Mouse (Mus musculus) neural tube, embryonic 13.5 days (tissue): ENCODE data around the gene Arhgap20. TPM values are rescaled to one million over a fixed set of nuclear protein-coding genes. Genes with fewer than 3 reads are reported as not detected.

Experiments used
- ATAC-seq: fragments of 200-750 bp; cut with Nextera tagmentation; 2 replicates; pipeline ENCODE4 v1.8.0; 2017; ENCODE audit warnings: low read depth, mild to moderate bottlenecking, moderate TSS enrichment, moderate library complexity
- H3K27ac ChIP-seq: fragments of 300-500 bp; sonication (generic); replicated peaks from 2 replicates; pipeline ENCODE4 v1.5.1; 2015; ENCODE audit warnings: moderate library complexity, mild to moderate bottlenecking, inconsistent platforms
- H3K27me3 ChIP-seq: fragments of 300-500 bp; sonication (generic); 2 replicates; pipeline ENCODE4 v1.6.1; 2015; ENCODE audit warnings: mild to moderate bottlenecking, inconsistent platforms
- H3K36me3 ChIP-seq: fragments of 300-500 bp; sonication (generic); 2 replicates; pipeline ENCODE4 v1.6.1; 2015; ENCODE audit warnings: mild to moderate bottlenecking, inconsistent platforms
- H3K4me1 ChIP-seq: fragments of 300-500 bp; sonication (generic); replicated peaks from 2 replicates; pipeline ENCODE4 v1.6.1; 2015; ENCODE audit warnings: inconsistent platforms
- H3K4me2 ChIP-seq: fragments of 300-500 bp; sonication (generic); 2 replicates; pipeline ENCODE4 v1.6.1; 2015; ENCODE audit warnings: inconsistent platforms, mild to moderate bottlenecking, moderate library complexity
- H3K4me3 ChIP-seq: fragments of 300-500 bp; sonication (generic); 2 replicates; pipeline ENCODE4 v1.5.1; 2015; ENCODE audit warnings: mild to moderate bottlenecking, inconsistent platforms
- H3K9ac ChIP-seq: fragments of 300-500 bp; sonication (generic); 2 replicates; pipeline ENCODE4 v1.6.1; 2015; ENCODE audit warnings: moderate library complexity, mild to moderate bottlenecking, inconsistent platforms
- H3K9me3 ChIP-seq: fragments of 300-500 bp; sonication (generic); 2 replicates; pipeline ENCODE4 v1.6.1; 2016; ENCODE audit warnings: inconsistent platforms
- WGBS: fragments of 180-500 bp; shearing (Covaris S2); methylation state at CpG from one replicate; pipeline ENCODE4 v1.1.7; 2015; 5-methylcytosine and 5-hydroxymethylcytosine counted together
- polyA plus RNA-seq: library from polyadenylated mRNA; unstranded; fragments of >200 nt; fragmentation: Nextera tagmentation; extraction: Ambion mirVana; gene quantifications from 2 replicates; pipeline ENCODE4 v1.2.1, GENCODE M21; 2015

Gene Arhgap20
- 20.9 and 22.4 TPM in 2 replicates for polyA plus RNA-seq

GRCm38 (mm10) chr9:51764921-51765416 lies at the start of gene Arhgap20:
Arhgap20 (plus strand) TSS chr9:51765337.
- H3K4me1 ChIP-seq, result peaks cover 21% of the 10 kb centered on the region
- WGBS, result under 1% methylated on average over 60 of the region's 77 CpGs
- peaks cover 10% of the 10 kb centered on the region; the same call in 1 of the 2 replicates for H3K27me3 ChIP-seq
- H3K36me3 ChIP-seq, result no peaks in the 10 kb centered on the region
- ATAC-seq, result peak; percentile 96
- peak within 1 kb of the TSS; percentile 58 for H3K4me3 ChIP-seq
- peak within 1 kb of the TSS; percentile 88 for H3K27ac ChIP-seq
- no peaks in the 10 kb centered on the region for H3K9me3 ChIP-seq
- H3K9ac ChIP-seq, result peak within 1 kb of the TSS; percentile 92
- peak within 1 kb of the TSS; percentile 68 for H3K4me2 ChIP-seq

- no peaks in the 10 kb centered on the region for H3K36me3 ChIP-seq
- no peaks in the 10 kb centered on the region for H3K4me1 ChIP-seq
- no peak for ATAC-seq
- no peak overlapping the region for H3K4me2 ChIP-seq
- no peaks in the 10 kb centered on the region for H3K9me3 ChIP-seq
- WGBS, result 95% methylated on average over 3 of the region's 3 CpGs
- no peak overlapping the region for H3K9ac ChIP-seq
- no peaks in the 10 kb centered on the region for H3K27me3 ChIP-seq
- H3K27ac ChIP-seq, result no peak overlapping the region
- H3K4me3 ChIP-seq, result no peak overlapping the region
Measured at GRCm38 (mm10) chr9:51718793-51719192, 46.3 kb upstream of the Arhgap20 start.

DNA sequence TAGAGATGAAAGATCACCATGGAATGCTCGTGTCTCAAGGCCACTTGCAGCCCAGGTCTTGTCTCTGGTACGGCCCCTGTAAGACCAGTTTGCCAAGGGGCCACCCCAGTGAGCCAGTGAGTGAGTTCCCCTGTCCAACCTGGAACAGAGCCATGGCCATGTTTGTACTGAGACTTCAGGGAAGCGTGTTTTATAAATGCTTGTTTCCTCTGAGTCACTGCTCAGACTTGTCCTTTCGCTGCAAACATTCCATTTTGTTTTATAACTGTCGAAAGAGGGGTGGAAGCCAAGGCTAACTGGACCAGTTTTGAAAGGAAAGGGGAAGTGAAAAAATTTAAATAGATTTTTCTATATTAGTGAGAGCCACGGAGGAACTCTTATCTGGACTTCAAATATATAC lies 37.2 kb upstream of the Arhgap20 start:
- H3K9me3 ChIP-seq, result no peaks in the 10 kb centered on the region
- no peak overlapping the region for H3K27ac ChIP-seq
- no peak for ATAC-seq
- H3K4me1 ChIP-seq, result no peaks in the 10 kb centered on the region
- no peaks in the 10 kb centered on the region for H3K36me3 ChIP-seq
- H3K4me3 ChIP-seq, result no peak overlapping the region
- WGBS, result 59% methylated on average over 6 of the region's 6 CpGs
- no peaks in the 10 kb centered on the region for H3K27me3 ChIP-seq
- H3K9ac ChIP-seq, result no peak overlapping the region
- H3K4me2 ChIP-seq, result no peak overlapping the region

- Histone ChIP-seq H3K36me3 (no peaks in the 10 kb centered on the region), H3K4me1 (peaks cover 27% of the 10 kb centered on the region), H3K4me3 (no peak overlapping the region), H3K27ac (peak overlapping the region; percentile 76), H3K4me2 (0 out of 2 replicates have a peak overlapping the region, but pooled peaks have one; percentile 10), H3K9me3 (no peaks in the 10 kb centered on the region), H3K27me3 (no peaks in the 10 kb centered on the region), H3K9ac (0 out of 2 replicates have a peak overlapping the region, but pooled peaks have one; percentile 26)
- peak; percentile 74; the same call in 1 of the 2 replicates for ATAC-seq
- 29% methylated on average over 9 of the region's 9 CpGs for WGBS
Measured at GRCm38 (mm10) chr9:51735180-51736034, 29.7 kb upstream of the Arhgap20 start.

GRCm38 (mm10) chr9:51736750-51737368 lies 28.3 kb upstream of the Arhgap20 start:
- Histone ChIP-seq H3K4me1 (peaks cover 27% of the 10 kb centered on the region), H3K4me2 (no peak overlapping the region), H3K9me3 (no peaks in the 10 kb centered on the region), H3K27me3 (no peaks in the 10 kb centered on the region), H3K36me3 (no peaks in the 10 kb centered on the region), H3K27ac (no peak overlapping the region; the same call in 1 of the 2 replicates), H3K9ac (no peak overlapping the region), H3K4me3 (no peak overlapping the region)
- WGBS, result 52% methylated on average over 5 of the region's 5 CpGs
- peak; percentile 32 for ATAC-seq

DNA sequence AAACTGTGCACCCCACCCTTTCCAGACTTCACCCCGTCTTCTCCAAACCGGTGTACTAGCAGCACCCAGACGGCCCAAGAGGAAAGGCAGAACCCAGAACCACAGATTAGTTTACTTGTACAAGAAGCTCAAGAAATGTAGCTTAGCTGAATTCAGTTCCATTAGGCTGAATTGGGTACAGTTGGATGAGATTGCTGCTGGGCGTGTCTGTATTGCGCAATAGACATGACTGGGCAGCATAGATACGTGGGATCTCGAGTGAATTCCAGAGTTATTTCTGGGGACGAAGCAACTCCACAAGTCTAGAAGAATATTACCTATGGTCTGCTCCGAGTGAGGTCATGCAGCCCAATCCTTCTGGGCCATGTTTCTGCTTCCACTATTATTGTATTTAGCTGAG lies 26.8 kb upstream of the Arhgap20 start:
- WGBS, result 92% methylated on average over 9 of the region's 9 CpGs
- no peaks in the 10 kb centered on the region for H3K36me3 ChIP-seq
- H3K4me1 ChIP-seq, result peaks cover 27% of the 10 kb centered on the region
- no peak overlapping the region for H3K4me2 ChIP-seq
- no peak overlapping the region for H3K9ac ChIP-seq
- no peaks in the 10 kb centered on the region for H3K9me3 ChIP-seq
- H3K4me3 ChIP-seq, result no peak overlapping the region
- ATAC-seq, result no peak
- no peak overlapping the region for H3K27ac ChIP-seq
- H3K27me3 ChIP-seq, result no peaks in the 10 kb centered on the region

GRCm38 (mm10) chr9:51739826-51740225 lies 25.3 kb upstream of the Arhgap20 start:
- Histone ChIP-seq H3K9ac (no peak overlapping the region), H3K27me3 (no peaks in the 10 kb centered on the region), H3K9me3 (no peaks in the 10 kb centered on the region), H3K36me3 (no peaks in the 10 kb centered on the region), H3K4me1 (peaks cover 24% of the 10 kb centered on the region), H3K4me2 (no peak overlapping the region), H3K27ac (no peak overlapping the region), H3K4me3 (no peak overlapping the region)
- 87% methylated on average over 4 of the region's 4 CpGs for WGBS
- no peak for ATAC-seq

- no peaks in the 10 kb centered on the region for H3K27me3 ChIP-seq
Measured at GRCm38 (mm10) chr9:51750144-51750543, 15.0 kb upstream of the Arhgap20 start.

DNA sequence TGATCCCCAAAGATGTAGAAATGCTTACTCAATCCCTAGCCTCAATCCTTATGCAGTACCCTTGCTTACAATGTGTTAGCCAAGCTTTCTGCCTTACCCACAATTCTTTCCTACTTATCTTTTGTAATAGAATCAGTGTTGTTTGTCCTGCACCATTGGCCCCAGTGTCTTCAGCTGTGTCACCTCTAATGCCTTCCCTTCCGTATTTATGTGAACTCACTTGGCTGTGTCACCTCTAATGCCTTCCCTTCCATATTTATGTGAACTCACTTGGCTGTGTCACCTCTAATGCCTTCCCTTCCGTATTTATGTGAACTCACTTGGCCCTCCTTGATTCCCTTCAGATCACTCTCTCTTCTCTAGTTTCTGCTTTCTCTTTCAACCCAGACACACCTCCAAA lies 4.1 kb upstream of the Arhgap20 start:
- H3K27me3 ChIP-seq, result peaks cover 10% of the 10 kb centered on the region; the same call in 1 of the 2 replicates
- H3K36me3 ChIP-seq, result no peaks in the 10 kb centered on the region
- no peak overlapping the region for H3K9ac ChIP-seq
- 72% methylated on average over 2 of the region's 2 CpGs for WGBS
- no peaks in the 10 kb centered on the region for H3K9me3 ChIP-seq
- H3K4me3 ChIP-seq, result no peak overlapping the region
- ATAC-seq, result no peak
- H3K27ac ChIP-seq, result no peak overlapping the region
- peaks cover 6% of the 10 kb centered on the region; the same call in 1 of the 2 replicates for H3K4me1 ChIP-seq
- H3K4me2 ChIP-seq, result no peak overlapping the region

More at GRCm38 (mm10) chr9:51750144-51750543, 15.0 kb upstream of the Arhgap20 start:
- WGBS, result 86% methylated on average over 4 of the region's 4 CpGs
- Histone ChIP-seq H3K27ac (no peak overlapping the region), H3K9me3 (no peaks in the 10 kb centered on the region), H3K4me1 (no peaks in the 10 kb centered on the region), H3K4me3 (no peak overlapping the region), H3K4me2 (no peak overlapping the region), H3K9ac (no peak overlapping the region), H3K36me3 (no peaks in the 10 kb centered on the region)
- no peak for ATAC-seq

DNA sequence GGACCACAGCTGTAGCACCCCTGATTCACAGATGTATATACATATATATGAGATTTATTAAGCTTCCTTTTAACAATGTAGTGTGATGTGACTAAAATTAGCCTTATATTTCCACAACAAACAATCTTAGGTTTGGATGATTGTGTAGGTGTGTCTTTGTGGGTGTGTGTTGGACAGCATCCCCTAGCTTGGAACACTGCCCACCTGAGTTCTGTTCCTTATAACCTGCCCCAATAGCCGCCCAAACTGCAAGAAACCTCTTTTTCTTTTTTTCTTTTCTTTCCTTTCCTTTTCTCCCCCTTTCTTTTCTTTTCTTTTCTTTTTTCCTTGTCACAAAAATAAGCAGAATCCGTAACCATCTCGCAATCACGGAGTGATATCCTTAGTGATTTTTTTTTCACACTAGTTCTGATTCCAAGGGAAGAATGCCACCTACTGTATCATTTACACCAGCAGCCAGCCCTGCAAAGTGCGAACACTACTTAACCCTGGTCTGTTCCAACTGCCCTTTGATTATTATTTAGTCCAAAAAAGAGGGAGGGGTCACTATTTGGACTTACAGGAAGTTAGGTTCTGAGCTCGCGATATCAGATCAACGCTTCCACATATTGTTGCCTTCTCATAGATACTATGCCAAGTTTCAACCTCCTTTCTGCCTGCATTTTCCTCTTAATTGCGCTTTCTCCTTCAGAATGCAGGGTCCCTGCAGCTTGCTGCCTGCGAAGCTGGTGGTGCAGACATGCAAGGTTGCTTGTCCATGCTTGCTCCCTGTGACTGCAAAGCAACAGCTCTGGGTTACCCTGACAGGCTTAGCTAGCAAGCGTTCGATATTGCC lies 879 bp upstream of the Arhgap20 start:
- peak overlapping the region; percentile 68 for H3K4me2 ChIP-seq
- 4% methylated on average over 12 of the region's 12 CpGs for WGBS
- peak overlapping the region; percentile 58 for H3K4me3 ChIP-seq
- peaks cover 21% of the 10 kb centered on the region for H3K4me1 ChIP-seq
- H3K27ac ChIP-seq, result peak overlapping the region; percentile 88
- H3K9ac ChIP-seq, result peak overlapping the region; percentile 92
- peak; percentile 61 for ATAC-seq
- H3K27me3 ChIP-seq, result peaks cover 10% of the 10 kb centered on the region; the same call in 1 of the 2 replicates
- H3K9me3 ChIP-seq, result no peaks in the 10 kb centered on the region
- H3K36me3 ChIP-seq, result no peaks in the 10 kb centered on the region

DNA sequence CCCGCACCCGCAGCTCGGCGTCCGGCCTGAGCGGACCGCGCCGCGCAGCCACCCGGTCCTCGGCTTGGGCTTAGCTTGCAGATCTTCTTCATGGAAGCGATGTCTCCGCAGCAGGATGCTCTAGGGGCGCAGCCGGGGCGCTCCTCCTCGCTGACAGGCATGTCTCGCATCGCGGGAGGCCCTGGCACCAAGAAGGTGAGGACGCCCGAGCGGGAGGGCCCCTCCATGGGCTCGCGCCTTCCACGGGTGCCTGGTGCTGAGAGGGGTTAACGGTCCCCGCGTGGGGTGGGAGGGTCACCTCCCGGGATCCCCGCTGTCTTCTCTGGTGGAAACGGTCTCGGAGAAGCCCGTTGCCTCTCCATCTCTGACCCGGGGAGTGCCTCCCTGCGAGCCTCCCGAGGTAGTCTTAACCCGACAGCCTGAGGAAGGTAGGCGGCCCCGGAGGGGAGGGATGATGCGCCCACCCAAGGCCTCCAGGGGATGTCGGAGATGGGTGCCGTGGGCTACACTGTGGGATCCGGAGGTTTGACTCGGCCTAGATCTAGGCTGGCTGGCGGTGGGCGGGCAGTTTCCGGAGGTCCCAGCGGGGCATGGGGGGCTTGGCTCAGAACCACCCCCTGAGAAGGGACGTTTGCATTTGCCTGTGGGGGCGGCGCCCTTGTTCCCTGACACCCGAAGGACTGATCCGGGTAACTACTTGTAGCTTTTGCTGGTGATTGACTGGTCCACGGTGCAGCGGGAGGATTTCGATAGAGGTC lies 459 bp downstream of the Arhgap20 start:
- ATAC-seq, result peak; percentile 61
- WGBS, result under 1% methylated on average over 58 of the region's 58 CpGs

More for the DNA sequence above, 459 bp downstream of the Arhgap20 start:
- peaks cover 10% of the 10 kb centered on the region; the same call in 1 of the 2 replicates for H3K27me3 ChIP-seq
- peak overlapping the region; percentile 58 for H3K4me3 ChIP-seq
- peak overlapping the region; percentile 92 for H3K9ac ChIP-seq
- H3K36me3 ChIP-seq, result no peaks in the 10 kb centered on the region
- H3K4me2 ChIP-seq, result peak overlapping the region; percentile 68
- H3K27ac ChIP-seq, result peak overlapping the region; percentile 88
- H3K4me1 ChIP-seq, result peaks cover 21% of the 10 kb centered on the region
- H3K9me3 ChIP-seq, result no peaks in the 10 kb centered on the region
